Mouse (Mus musculus) Patski (cell line): ENCODE measurements around the gene Slc27a1. TPM values are rescaled to one million over a fixed set of nuclear protein-coding genes. Genes with fewer than 3 reads are reported as not detected.

ENCODE experiments used
- ATAC-seq: fragments of 100-300 bp; one replicate; pipeline ENCODE4 v1.8.0; 2021
- CTCF ChIA-PET: fragments of 350-600 bp; sonication (Branson Sonifier 250); formaldehyde crosslinking; loops from one replicate; lab custom pipeline; 2022; ENCODE audit warnings: inconsistent platforms; lab: Charles Lee
- POLR2A ChIA-PET: fragments of 350-600 bp; sonication (Branson Sonifier 250); formaldehyde crosslinking; loops from one replicate; lab custom pipeline; 2022; ENCODE audit warnings: antibody characterized with exemption, inconsistent platforms; lab: Charles Lee
- DNase-seq: peaks from one replicate; pipeline ENCODE4 v3.0.0-alpha.2; 2011; ENCODE audit warnings: low read depth, low spot score
- H3K27me3 ChIP-seq: fragments of 371-371 bp; one replicate; pipeline ENCODE4 v1.5.1; 2021
- CTCF ChIP-seq: fragments of 100-300 bp; IDR thresholded peaks from one replicate; pipeline ENCODE4 v1.5.1; 2021
- in situ Hi-C: fragments of 300-500 bp; cut with MboI; formaldehyde crosslinking; loops from 3 replicates; pipeline ENCODE4 v1.11.1; 2018; ENCODE audit warnings: low pct_unique_long_range_greater_than_20kb, mixed read lengths
- polyA plus RNA-seq: library from polyadenylated mRNA; unstranded; gene quantifications from one replicate; pipeline ENCODE4 v1.2.3, GENCODE M21; 2021

Slc27a1 gene
- polyA plus RNA-seq, 1 experiment from 2014 or later: 40.9 TPM

DNA sequence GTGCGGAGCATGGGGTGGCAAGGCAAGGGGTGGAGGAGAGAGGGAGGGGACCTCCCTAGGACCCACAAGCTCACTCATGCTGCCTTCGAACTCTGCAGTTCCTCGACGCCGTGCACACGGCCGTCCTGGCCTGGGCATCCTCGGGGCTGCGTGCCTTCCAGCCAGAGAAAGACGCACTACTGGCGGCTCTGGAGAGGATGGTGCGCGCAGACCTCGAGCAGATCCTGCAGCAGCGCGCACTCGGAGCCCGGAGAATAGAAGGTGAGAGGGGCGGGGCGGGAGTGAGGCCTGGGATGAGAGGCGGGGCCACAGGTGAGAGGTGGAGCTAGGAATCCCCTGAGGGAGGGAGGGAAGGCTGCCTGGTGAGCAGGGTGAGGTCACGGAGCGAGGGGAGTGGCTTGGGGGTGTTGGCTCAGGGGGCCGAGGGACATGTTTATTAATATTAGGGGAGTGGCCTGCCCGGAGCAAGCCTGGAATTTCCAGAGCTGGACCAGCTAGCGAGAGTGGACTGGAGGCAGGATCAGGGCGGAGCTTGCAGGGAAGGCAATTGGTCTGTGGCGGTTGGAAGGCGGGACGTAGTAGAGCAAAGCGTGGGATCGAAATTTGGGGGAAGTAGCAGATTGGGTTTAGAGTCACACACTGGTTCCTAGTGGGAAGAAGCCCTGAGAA is 34.1 kb downstream of the Slc27a1 start:
- in situ Hi-C loops: loop anchor here (5.0 kb wide), 2 partner anchors 40 to 50 kb away; no protein-coding TSS in a partner anchor
- CTCF ChIA-PET: interaction anchor here (0.7 kb wide), 1 partner anchor 40 kb away, joined by 3 read pairs; no protein-coding TSS in a partner anchor
- POLR2A ChIA-PET: interaction anchor here (0.6 kb wide), 1 partner anchor 15 kb away, joined by 6 read pairs; no protein-coding TSS in a partner anchor
- no peaks in the 10 kb centered on the region for H3K27me3 ChIP-seq
- ATAC-seq: no peak
- no peak for DNase-seq
- no peak for TF ChIP-seq CTCF

DNA sequence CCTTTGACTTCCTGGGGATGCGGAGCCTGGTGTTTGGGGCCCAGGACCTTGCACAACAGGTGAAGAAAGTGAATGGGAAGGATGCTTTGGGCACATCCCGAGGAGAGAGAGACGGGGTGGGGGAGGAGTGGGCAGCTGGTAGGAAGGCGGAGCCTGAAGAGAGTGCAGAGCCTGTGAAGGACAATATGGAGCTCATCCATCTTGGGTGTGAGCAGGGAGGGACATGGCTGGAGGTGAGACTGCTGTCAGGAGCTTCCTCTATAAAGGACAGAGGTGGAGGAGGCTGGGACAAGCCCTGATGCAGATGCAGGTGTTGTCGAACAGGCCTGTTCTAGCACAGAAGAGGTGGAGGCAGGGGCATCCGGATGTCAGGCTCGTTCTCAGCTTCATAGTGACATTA is 35.3 kb downstream of the Slc27a1 start:
- DNase-seq: no peak
- no peak for ATAC-seq
- POLR2A ChIA-PET: no interaction called here
- CTCF ChIA-PET: interaction anchor here (1.5 to 2.8 kb wide), 3 partner anchors 8 to 57 kb away, joined by 5 to 11 read pairs (median 6); no protein-coding TSS in a partner anchor
- H3K27me3 ChIP-seq: no peaks in the 10 kb centered on the region
- no peak for TF ChIP-seq CTCF
- in situ Hi-C loops: loop anchor here (5.0 kb wide), 2 partner anchors 42 to 48 kb away; no protein-coding TSS in a partner anchor

DNA sequence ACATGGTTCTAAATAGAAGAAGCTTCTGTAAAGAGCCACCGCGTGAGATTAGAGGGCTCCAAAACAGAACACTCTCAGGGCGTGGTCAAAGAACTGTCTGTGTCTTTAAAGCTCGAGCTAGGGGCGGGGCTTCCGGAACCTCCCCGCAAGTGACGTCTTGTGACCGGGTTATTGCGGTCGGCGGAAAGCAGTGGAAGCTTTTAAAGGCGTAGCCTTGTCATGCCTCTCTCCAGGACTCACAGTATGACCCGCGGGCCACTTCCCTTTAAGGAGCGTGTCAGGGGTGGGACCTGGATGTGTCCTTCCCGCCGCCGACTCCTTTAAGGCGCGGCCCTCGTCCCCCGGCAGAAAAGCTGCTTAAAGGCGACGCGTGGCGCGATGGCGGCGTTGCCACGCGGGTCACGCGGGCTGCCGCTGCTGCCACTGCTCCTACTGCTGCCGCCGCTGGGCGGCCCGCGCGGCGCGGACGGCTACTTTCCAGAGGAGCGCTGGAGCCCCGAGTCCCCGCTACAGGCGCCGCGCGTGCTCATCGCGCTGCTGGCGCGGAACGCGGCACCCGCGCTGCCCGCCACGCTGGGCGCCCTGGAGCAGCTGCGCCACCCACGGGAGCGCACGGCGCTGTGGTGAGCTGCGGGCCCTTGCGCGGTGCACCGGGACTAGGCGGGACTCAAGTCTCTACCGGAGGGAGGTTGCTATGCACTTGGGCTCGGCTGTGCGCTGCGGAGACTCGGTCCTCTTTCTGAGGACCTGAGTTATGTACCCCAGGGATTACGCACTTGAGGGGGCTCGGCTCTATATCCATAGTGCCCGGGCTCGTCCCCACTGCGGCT is 42.4 kb downstream of the Slc27a1 start, which contains the start of gene Colgalt1:
Gene Colgalt1, plus strand, starts transcription at position 177 of the 830 bp plus-strand sequence.
- in situ Hi-C loops: no loop called here
- ChIA-PET POLR2A (interaction anchor here (0.8 to 0.9 kb wide), 2 partner anchors 19 to 25 kb away, joined by 4 to 5 read pairs; partner anchors contain the start of gene Pgls), CTCF (interaction anchor here (0.9 to 4.6 kb wide), 6 partner anchors 11 to 107 kb away, joined by 3 to 19 read pairs (median 3); partner anchors contain the start of gene Tmem221)
- TF ChIP-seq CTCF: no peak
- H3K27me3 ChIP-seq: no peaks in the 10 kb centered on the region
- peak; percentile 97 for ATAC-seq
- DNase-seq: peak; percentile 92

DNA sequence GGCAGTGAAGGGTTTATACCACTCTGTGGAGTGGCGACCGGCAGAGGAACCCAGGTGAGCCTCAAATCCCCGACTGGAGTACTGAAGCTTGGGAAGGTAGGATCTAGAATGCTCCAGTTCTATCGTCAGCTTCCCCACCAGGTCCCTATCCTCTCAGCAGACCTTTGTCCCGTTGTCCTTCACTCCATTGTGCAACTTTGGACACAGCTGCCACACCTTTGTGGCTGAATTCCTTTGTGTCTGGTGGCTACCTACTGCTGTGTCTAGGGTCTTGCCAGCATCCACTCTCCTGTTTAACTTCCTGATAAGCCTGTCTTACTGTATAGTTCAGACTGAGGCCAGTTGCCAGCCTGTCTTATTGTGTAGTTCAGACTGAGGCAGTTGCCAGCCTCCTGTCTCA is 43.5 kb downstream of the Slc27a1 start:
- ChIA-PET CTCF (interaction anchor here (0.7 to 4.6 kb wide), 7 partner anchors 10 to 82 kb away, joined by 3 to 19 read pairs (median 3); partner anchors contain the start of gene Tmem221), POLR2A (interaction anchor here (0.5 kb wide), 1 partner anchor 360 kb away, joined by 3 read pairs; no protein-coding TSS in a partner anchor)
- DNase-seq: no peak
- H3K27me3 ChIP-seq: no peaks in the 10 kb centered on the region
- TF ChIP-seq CTCF: no peak
- no peak for ATAC-seq
- in situ Hi-C loops: no loop called here

DNA sequence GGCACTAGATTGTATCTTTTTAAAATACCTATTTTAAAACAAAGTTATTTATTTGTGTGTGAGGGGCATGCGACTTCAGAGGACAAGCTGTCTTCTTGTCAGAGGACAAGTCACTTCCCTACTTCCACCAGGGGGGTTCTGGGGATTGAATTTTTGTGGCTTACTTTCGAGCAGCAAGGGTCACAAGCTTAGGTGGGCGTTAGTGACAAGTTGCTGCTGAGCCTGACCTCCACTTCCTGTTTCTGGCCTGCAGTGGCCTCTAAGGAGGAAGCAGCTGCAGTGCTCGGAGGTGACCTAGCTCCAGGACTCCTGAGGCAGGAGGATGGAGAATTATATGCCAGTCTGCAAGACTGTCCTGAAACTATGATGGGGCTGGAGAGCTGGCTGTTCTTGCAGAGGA is 44.7 kb downstream of the Slc27a1 start:
- in situ Hi-C loops: no loop called here
- POLR2A ChIA-PET: no interaction called here
- no peaks in the 10 kb centered on the region for H3K27me3 ChIP-seq
- CTCF ChIA-PET: interaction anchor here (1.2 to 4.6 kb wide), 4 partner anchors 11 to 54 kb away, joined by 3 to 19 read pairs (median 5); partner anchors contain the start of gene Tmem221
- TF ChIP-seq CTCF: no peak
- DNase-seq: no peak
- no peak for ATAC-seq

DNA sequence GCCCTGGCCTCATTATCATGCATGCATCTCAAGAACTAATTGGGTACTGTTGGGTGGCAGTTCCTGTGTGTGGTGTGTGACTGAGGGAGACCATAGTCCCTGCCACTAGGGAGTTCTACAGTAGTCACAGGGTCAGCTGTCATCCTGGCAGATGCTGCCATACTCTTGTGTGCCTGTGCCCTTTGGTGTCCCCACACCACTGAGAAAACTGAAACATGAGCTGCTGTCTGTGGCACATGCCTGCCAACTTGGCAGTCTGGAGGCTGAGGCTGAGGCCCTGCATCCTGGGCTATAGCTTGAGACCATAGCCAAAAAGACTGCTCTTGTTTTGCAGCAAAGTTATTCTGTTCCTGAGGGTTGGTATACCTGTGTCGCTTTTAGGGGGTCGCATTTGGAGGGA is 51.1 kb downstream of the Slc27a1 start:
- H3K27me3 ChIP-seq: no peaks in the 10 kb centered on the region
- POLR2A ChIA-PET: no interaction called here
- DNase-seq: no peak
- in situ Hi-C loops: no loop called here
- CTCF ChIA-PET: no interaction called here
- no peak for TF ChIP-seq CTCF
- no peak for ATAC-seq

DNA sequence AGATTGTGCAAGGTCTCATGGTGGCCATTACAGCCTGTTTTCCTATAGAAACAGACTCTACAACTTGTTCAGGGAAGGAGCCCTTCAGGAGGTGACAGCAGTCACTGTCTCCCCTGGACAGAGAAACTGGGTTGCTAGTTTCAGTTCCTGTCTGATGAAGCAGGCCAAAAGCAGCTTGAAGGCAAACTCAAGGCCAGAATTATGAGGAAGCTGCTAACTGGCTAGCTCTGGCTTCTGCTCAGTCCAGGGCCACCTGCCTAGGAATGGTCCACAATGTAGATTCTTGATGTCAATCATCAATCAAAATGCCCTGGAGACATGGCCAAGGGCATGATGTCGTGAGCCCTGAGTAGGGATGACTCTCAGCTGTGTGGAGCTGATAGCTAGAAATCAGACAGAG is 56.4 kb downstream of the Slc27a1 start:
- POLR2A ChIA-PET: no interaction called here
- CTCF ChIA-PET: interaction anchor here (0.9 to 2.1 kb wide), 3 partner anchors 12 to 35 kb away, joined by 3 to 5 read pairs (median 3); no protein-coding TSS in a partner anchor
- in situ Hi-C loops: no loop called here

DNA sequence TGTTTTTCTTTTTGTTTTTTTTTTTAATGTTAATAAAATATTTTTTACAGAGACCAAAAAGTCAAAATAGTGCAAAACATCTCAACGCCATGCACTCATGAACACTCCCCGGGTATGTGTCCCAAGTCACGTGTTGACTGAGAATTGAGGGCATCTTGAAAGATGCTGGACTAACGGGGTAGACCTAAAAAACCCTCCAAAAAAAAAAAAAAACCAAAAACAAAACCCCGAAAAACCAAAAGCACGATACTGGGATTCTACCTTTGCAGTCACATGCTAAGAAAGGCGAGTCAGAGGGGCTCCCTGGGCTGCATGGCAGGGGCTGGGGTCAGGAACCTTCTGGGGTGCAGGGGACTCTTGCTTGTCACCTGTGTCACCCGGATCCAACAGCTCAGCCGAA is 58.1 kb downstream of the Slc27a1 start:
- H3K27me3 ChIP-seq: no peaks in the 10 kb centered on the region
- in situ Hi-C loops: no loop called here
- no peak for ATAC-seq
- CTCF ChIA-PET: interaction anchor here (1.6 kb wide), 1 partner anchor 33 kb away, joined by 3 read pairs; no protein-coding TSS in a partner anchor
- TF ChIP-seq CTCF: no peak
- POLR2A ChIA-PET: interaction anchor here (1.1 kb wide), 1 partner anchor 42 kb away, joined by 4 read pairs; no protein-coding TSS in a partner anchor
- no peak for DNase-seq

More for the DNA sequence above, 56.4 kb downstream of the Slc27a1 start:
- H3K27me3 ChIP-seq: no peaks in the 10 kb centered on the region
- ATAC-seq (no peak), DNase-seq (no peak)
- no peak for TF ChIP-seq CTCF

DNA sequence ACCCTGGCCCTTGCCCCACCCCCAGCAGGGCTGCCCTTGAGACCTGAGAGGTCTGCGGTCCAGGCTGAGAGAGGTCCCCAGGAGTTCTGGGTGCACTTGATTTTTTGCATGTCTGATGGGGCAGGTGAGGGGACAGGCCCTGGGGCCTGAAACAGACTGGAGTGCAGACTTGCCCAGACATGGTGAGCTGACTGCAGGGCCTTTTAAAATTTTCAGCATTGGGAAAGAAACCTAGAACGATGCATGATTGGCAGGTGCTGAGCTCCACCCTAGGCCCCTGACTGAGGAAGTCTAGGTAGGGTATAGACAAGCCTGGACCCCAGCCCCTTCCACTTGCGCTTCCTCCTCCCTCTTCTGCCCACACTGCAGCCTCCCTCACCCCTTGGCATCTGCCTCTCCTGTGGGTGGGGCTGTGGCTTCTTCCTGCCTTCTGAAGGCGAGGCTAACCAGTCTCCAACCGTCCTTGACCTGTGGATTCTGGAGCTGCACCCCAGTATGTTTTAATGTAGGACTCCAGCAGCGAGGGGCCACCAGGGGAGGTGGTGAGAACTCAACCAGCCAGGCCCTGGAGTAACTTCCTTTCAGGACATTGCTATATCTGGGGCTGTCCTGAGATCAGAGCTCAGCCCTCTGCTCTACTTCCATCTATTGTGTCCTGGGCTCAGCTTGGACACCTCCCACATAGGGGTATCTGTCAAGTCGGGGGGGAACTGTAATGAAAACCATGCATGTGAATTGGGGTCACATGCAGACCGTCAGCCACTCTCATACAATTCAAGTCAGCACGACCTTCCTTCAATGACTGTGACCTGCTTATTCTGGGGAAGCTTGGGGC is 58.8 kb downstream of the Slc27a1 start:
- POLR2A ChIA-PET: interaction anchor here (1.1 kb wide), 1 partner anchor 41 kb away, joined by 4 read pairs; no protein-coding TSS in a partner anchor
- DNase-seq (no peak), ATAC-seq (no peak)

More for the DNA sequence above, 58.8 kb downstream of the Slc27a1 start:
- no peak for TF ChIP-seq CTCF
- in situ Hi-C loops: no loop called here
- H3K27me3 ChIP-seq: no peaks in the 10 kb centered on the region
- CTCF ChIA-PET: no interaction called here
